Comparison of ENCODE assay signal across 22 mouse cellular contexts in genomic region chr9:12973022-12973421, GRCm38 (mm10).
DNase-seq lines count a peak whose midpoint lies in the region; ATAC-seq lines count a peak whose summit lies in the region.
"Had no signal": no experiment of that assay in that cellular context is flagged by ENCODE, and none has a peak within 500 bp of the region (broad histone marks: within the 10 kb centered on the region; RNA-seq: fewer than 3 reads in every experiment).

No protein-coding gene starts in this region.

- ATAC-seq in forebrain, embryonic 13.5 days: peak; percentile 69; the same call in 1 of the 2 replicates
- no peak for ATAC-seq in forebrain, embryonic 12.5 days (ENCODE audit: low FRiP score)
- peak; percentile 82 for ATAC-seq in forebrain, embryonic 16.5 days
- ATAC-seq in hindbrain, embryonic 16.5 days: no peak
- ATAC-seq in hindbrain, embryonic 13.5 days (ENCODE audit: low FRiP score): no peak
- ATAC-seq: intestine, postnatal 0 days had no signal

- no peaks in the 10 kb centered on the region for H3K9me3 ChIP-seq in forebrain, embryonic 13.5 days (replicated peaks)
- no peaks in the 10 kb centered on the region for H3K9me3 ChIP-seq in forebrain, embryonic 12.5 days
- H3K9me3 ChIP-seq in forebrain, embryonic 16.5 days (ENCODE audit: control insufficient read depth, low read length): no peaks in the 10 kb centered on the region
- no peaks in the 10 kb centered on the region for H3K9me3 ChIP-seq in hindbrain, embryonic 16.5 days (ENCODE audit: control insufficient read depth, low read length)
- no peaks in the 10 kb centered on the region for H3K9me3 ChIP-seq in hindbrain, embryonic 13.5 days
- H3K9me3 ChIP-seq: heart, embryonic 12.5 days; heart, embryonic 15.5 days; hindbrain, embryonic 10.5 days had no signal

- no peak overlapping the region for H3K4me3 ChIP-seq in forebrain, embryonic 13.5 days
- H3K4me3 ChIP-seq in forebrain, embryonic 12.5 days (replicated peaks): no peak overlapping the region
- H3K4me3 ChIP-seq in forebrain, embryonic 16.5 days (replicated peaks; ENCODE audit: low read length): no peak overlapping the region
- H3K4me3 ChIP-seq in hindbrain, embryonic 16.5 days (ENCODE audit: low read length): no peak overlapping the region
- no peak overlapping the region for H3K4me3 ChIP-seq in hindbrain, embryonic 13.5 days
- H3K4me3 ChIP-seq: heart, embryonic 12.5 days; heart, embryonic 15.5 days; hindbrain, embryonic 10.5 days had no signal

- no peak overlapping the region for H3K27ac ChIP-seq in forebrain, embryonic 13.5 days
- H3K27ac ChIP-seq in forebrain, embryonic 12.5 days: no peak overlapping the region
- no peak overlapping the region for H3K27ac ChIP-seq in forebrain, embryonic 16.5 days (ENCODE audit: low read length)
- H3K27ac ChIP-seq in hindbrain, embryonic 16.5 days (ENCODE audit: low read depth, low read length): no peak overlapping the region
- H3K27ac ChIP-seq in hindbrain, embryonic 13.5 days: no peak overlapping the region
- H3K27ac ChIP-seq: heart, embryonic 15.5 days; hindbrain, embryonic 10.5 days; hindbrain, embryonic 14.5 days had no signal

- DNase-seq in layer of hippocampus, adult 9-10 months (ENCODE audit: low spot score): peak; percentile 5
- no peak for DNase-seq in layer of hippocampus, postnatal 10 days (ENCODE audit: low spot score in 2 of 2)
- DNase-seq: adrenal gland, postnatal 10 days; adrenal gland, postnatal 36 days; cerebellum, adult 11-12 months; cerebellum, adult 8-10 months; cerebellum, postnatal 10 days; cerebellum, postnatal 36 days; gastrocnemius, postnatal 25 days; heart, adult 18-20 months; heart, postnatal 10 days; heart, postnatal 36 days had no signal

- no peak overlapping the region for H3K4me2 ChIP-seq in forebrain, embryonic 13.5 days
- no peak overlapping the region for H3K4me2 ChIP-seq in forebrain, embryonic 12.5 days
- H3K4me2 ChIP-seq in forebrain, embryonic 16.5 days (ENCODE audit: low read length): no peak overlapping the region
- no peak overlapping the region for H3K4me2 ChIP-seq in hindbrain, embryonic 16.5 days (ENCODE audit: low read length)
- no peak overlapping the region for H3K4me2 ChIP-seq in hindbrain, embryonic 13.5 days
- H3K4me2 ChIP-seq: heart, embryonic 12.5 days; heart, embryonic 15.5 days; hindbrain, embryonic 14.5 days had no signal

- no peaks in the 10 kb centered on the region for H3K4me1 ChIP-seq in forebrain, embryonic 13.5 days
- H3K4me1 ChIP-seq in forebrain, embryonic 12.5 days: no peaks in the 10 kb centered on the region
- H3K4me1 ChIP-seq in forebrain, embryonic 16.5 days (replicated peaks; ENCODE audit: control insufficient read depth, insufficient read depth, low read length): no peaks in the 10 kb centered on the region
- H3K4me1 ChIP-seq in hindbrain, embryonic 16.5 days (ENCODE audit: control insufficient read depth, insufficient read depth, low read depth, low read length): no peaks in the 10 kb centered on the region
- H3K4me1 ChIP-seq in hindbrain, embryonic 13.5 days (replicated peaks): no peaks in the 10 kb centered on the region
- H3K4me1 ChIP-seq: heart, embryonic 12.5 days; heart, embryonic 15.5 days; hindbrain, embryonic 10.5 days had no signal

- no peaks in the 10 kb centered on the region for H3K36me3 ChIP-seq in forebrain, embryonic 13.5 days (ENCODE audit: poor library complexity, severe bottlenecking)
- H3K36me3 ChIP-seq in forebrain, embryonic 12.5 days (replicated peaks): no peaks in the 10 kb centered on the region
- no peaks in the 10 kb centered on the region for H3K36me3 ChIP-seq in forebrain, embryonic 16.5 days (ENCODE audit: control insufficient read depth, insufficient read depth)
- no peaks in the 10 kb centered on the region for H3K36me3 ChIP-seq in hindbrain, embryonic 16.5 days (ENCODE audit: control insufficient read depth, insufficient read depth, low read length)
- H3K36me3 ChIP-seq in hindbrain, embryonic 13.5 days: no peaks in the 10 kb centered on the region
- H3K36me3 ChIP-seq: heart, embryonic 12.5 days; heart, embryonic 15.5 days; hindbrain, embryonic 10.5 days had no signal

- whole genome bisulfite sequencing in forebrain, embryonic 13.5 days: 56% methylated on average over 1 of the region's 1 CpGs
- WGBS in forebrain, embryonic 12.5 days: 72% methylated on average over 1 of the region's 1 CpGs
- WGBS in forebrain, embryonic 16.5 days: 32% methylated on average over 1 of the region's 1 CpGs
- 51% methylated on average over 1 of the region's 1 CpGs for WGBS in hindbrain, embryonic 16.5 days
- 60% methylated on average over 1 of the region's 1 CpGs for WGBS in hindbrain, embryonic 13.5 days

- H3K9ac ChIP-seq in forebrain, embryonic 13.5 days: no peak overlapping the region
- H3K9ac ChIP-seq in forebrain, embryonic 12.5 days: no peak overlapping the region
- H3K9ac ChIP-seq in forebrain, embryonic 16.5 days (replicated peaks; ENCODE audit: low read depth, low read length): no peak overlapping the region
- H3K9ac ChIP-seq in hindbrain, embryonic 16.5 days (ENCODE audit: low read depth, low read length): no peak overlapping the region
- no peak overlapping the region for H3K9ac ChIP-seq in hindbrain, embryonic 13.5 days
- H3K9ac ChIP-seq: heart, embryonic 12.5 days; heart, embryonic 15.5 days; hindbrain, embryonic 14.5 days had no signal

- H3K27me3 ChIP-seq in forebrain, embryonic 13.5 days: no peaks in the 10 kb centered on the region
- H3K27me3 ChIP-seq in forebrain, embryonic 12.5 days: no peaks in the 10 kb centered on the region
- H3K27me3 ChIP-seq in forebrain, embryonic 16.5 days (replicated peaks; ENCODE audit: control insufficient read depth, insufficient read depth, low read length): no peaks in the 10 kb centered on the region
- no peaks in the 10 kb centered on the region for H3K27me3 ChIP-seq in hindbrain, embryonic 16.5 days (replicated peaks; ENCODE audit: control insufficient read depth, insufficient read depth, low read length)
- no peaks in the 10 kb centered on the region for H3K27me3 ChIP-seq in hindbrain, embryonic 13.5 days
- H3K27me3 ChIP-seq: heart, embryonic 12.5 days; heart, embryonic 15.5 days had no signal

Comparison
In these comparisons a context has a peak if more than half of its experiments do, and no peak if none do; other contexts are left out.
1. ATAC-seq: peak in forebrain, embryonic 13.5 days (single experiment) and forebrain, embryonic 16.5 days (single experiment); none in forebrain, embryonic 12.5 days (single experiment), hindbrain, embryonic 16.5 days (single experiment) and hindbrain, embryonic 13.5 days (single experiment).